Mouse (Mus musculus) G1E (cell line): ENCODE measurements around the gene Sacs. TPM values are rescaled to one million over a fixed set of nuclear protein-coding genes. Genes with fewer than 3 reads are reported as not detected.
"Not testable (repeated sequence)": the region's sequence is repeated elsewhere in the genome, so short reads cannot be mapped to it uniquely, and the experiment has no call there.

Experiments used
- ATAC-seq: 2 replicates; pipeline ENCODE4 v1.8.0; 2016; ENCODE audit warnings: mild to moderate bottlenecking; ENCODE audit not compliant: insufficient number of reproducible peaks, poor library complexity, low FRiP score, severe bottlenecking; ENCODE audit errors: extremely low read depth
- DNase-seq: peaks from one replicate; pipeline ENCODE4 v3.0.0; 2012; ENCODE audit warnings: low spot score
- H3K27me3 ChIP-seq: 2 replicates; pipeline ENCODE4 v1.6.1; 2012; ENCODE audit warnings: mild to moderate bottlenecking, low read length, inconsistent platforms; ENCODE audit not compliant: insufficient read depth
- H3K36me3 ChIP-seq: replicated peaks from 2 replicates; pipeline ENCODE3; 2012; ENCODE audit warnings: mild to moderate bottlenecking, inconsistent platforms
- H3K4me1 ChIP-seq: 2 replicates; pipeline ENCODE4 v1.6.1; 2012; ENCODE audit warnings: low read depth, low read length, inconsistent platforms, mixed read lengths; ENCODE audit not compliant: insufficient read depth
- H3K4me3 ChIP-seq: 2 replicates; pipeline ENCODE4 v1.5.1; 2012; ENCODE audit warnings: low read depth, mild to moderate bottlenecking, inconsistent platforms, low read length, moderate library complexity, mixed read lengths
- H3K9me3 ChIP-seq: replicated peaks from 2 replicates; pipeline ENCODE4 v1.6.1; 2012; ENCODE audit warnings: inconsistent platforms
- CTCF ChIP-seq: IDR thresholded peaks from 2 replicates; pipeline ENCODE4 v1.5.1; 2012; ENCODE audit warnings: low read depth, low read length, inconsistent platforms, mixed read lengths
- GATA1 ChIP-seq: IDR thresholded peaks from 2 replicates; pipeline ENCODE4 v1.6.1; 2012; ENCODE audit warnings: borderline replicate concordance, low read length, inconsistent platforms, mixed read lengths
- GATA2 ChIP-seq: IDR thresholded peaks from 2 replicates; pipeline ENCODE4 v1.6.1; 2012; ENCODE audit warnings: low read depth, low read length, inconsistent platforms, borderline replicate concordance
- POLR2AphosphoS5 ChIP-seq: IDR thresholded peaks from 2 replicates; pipeline ENCODE4 v1.6.1; 2012; ENCODE audit warnings: low read depth, low read length, inconsistent platforms; ENCODE audit not compliant: insufficient replicate concordance
- TAL1 ChIP-seq: conservative IDR thresholded peaks from 2 replicates; pipeline ENCODE4 v1.6.1; 2012; ENCODE audit warnings: low read depth, low read length, inconsistent platforms, mixed read lengths
- polyA plus RNA-seq: library from polyadenylated mRNA; stranded (reverse); fragments of >175 nt; gene quantifications from 2 replicates; pipeline ENCODE4 v1.2.3, GENCODE M21; 2012
- total RNA-seq, 2 experiments: library from RNA; stranded (forward) in 1 of 2; stranded (reverse) in 1 of 2; fragments of 200-1000 nt in 1 of 2; fragments of >200 nt in 1 of 2; fragmentation: Nextera tagmentation in 1 of 2; gene quantifications; 2 replicates each; pipeline ENCODE4 v1.2.3; 2014 to 2017

The Sacs gene
- total and polyA plus RNA-seq, 3 experiments: 0.53 to 23.3 (median 19.0) TPM

GRCm38 (mm10) chr14:61108625-61109024 lies 29.6 kb upstream of the Sacs start:
- TF ChIP-seq CTCF (no peak), POLR2AphosphoS5 (no peak), TAL1 (no peak), GATA2 (no peak), GATA1 (no peak)

DNA sequence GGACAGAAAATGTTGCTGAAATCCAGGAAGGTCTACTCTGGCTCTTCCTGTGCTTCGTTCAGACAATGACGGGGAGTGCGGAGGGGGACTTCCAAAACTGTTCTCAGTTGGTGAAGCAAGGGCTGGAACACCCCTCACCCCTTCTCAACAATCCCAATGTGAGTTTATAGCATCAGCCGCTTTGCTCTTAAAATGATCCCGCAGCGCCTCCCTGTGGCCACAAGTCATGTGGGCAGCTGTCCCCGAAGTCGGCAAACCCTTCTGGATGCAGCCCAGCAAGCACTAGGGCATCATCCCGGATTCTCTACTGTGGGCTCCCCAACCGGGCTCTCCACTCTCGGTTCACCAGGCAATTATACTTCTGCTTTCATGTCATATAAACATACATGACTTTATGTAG lies 25.9 kb upstream of the Sacs start:
- TF ChIP-seq GATA2 (no peak), CTCF (no peak), POLR2AphosphoS5 (no peak), GATA1 (no peak), TAL1 (no peak)

More at GRCm38 (mm10) chr14:61108625-61109024, 29.6 kb upstream of the Sacs start:
- H3K4me1 ChIP-seq: no peaks in the 10 kb centered on the region
- H3K27me3 ChIP-seq: peaks cover 7% of the 10 kb centered on the region
- no peaks in the 10 kb centered on the region for H3K9me3 ChIP-seq
- DNase-seq (no peak), ATAC-seq (no peak)
- H3K36me3 ChIP-seq: no peaks in the 10 kb centered on the region
- H3K4me3 ChIP-seq: no peak overlapping the region

DNA sequence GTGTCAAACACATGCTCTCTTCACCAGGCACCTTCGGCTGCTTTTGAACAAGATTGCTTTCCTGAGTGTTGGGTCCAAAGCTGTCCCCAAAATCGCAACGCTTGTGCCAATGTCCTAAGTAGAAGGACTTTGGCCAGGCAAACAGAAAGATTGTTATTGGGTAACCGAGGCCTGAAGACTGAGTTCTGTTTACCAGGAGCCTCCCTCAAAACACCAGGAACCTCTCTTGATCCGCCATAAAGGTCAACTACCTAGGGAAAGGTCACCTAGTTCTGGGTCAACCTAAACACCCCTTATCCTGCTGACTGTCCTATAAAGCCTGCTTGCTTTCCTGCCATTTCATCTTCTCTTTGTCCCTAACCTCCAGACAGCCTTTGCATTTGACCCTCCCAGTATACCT lies 13.5 kb upstream of the Sacs start:
- H3K9me3 ChIP-seq: peaks cover 2% of the 10 kb centered on the region; the same call in 1 of the 2 replicates
- peaks cover 7% of the 10 kb centered on the region; the same call in 1 of the 2 replicates for H3K27me3 ChIP-seq
- H3K4me1 ChIP-seq: no peaks in the 10 kb centered on the region
- H3K4me3 ChIP-seq: no peak overlapping the region
- H3K36me3 ChIP-seq: no peaks in the 10 kb centered on the region
- no peak for DNase-seq
- no peak for TF ChIP-seq TAL1
- no peak for TF ChIP-seq POLR2AphosphoS5
- TF ChIP-seq GATA1: no peak
- TF ChIP-seq CTCF: no peak
- TF ChIP-seq GATA2: no peak
- no peak for ATAC-seq

More for the DNA sequence above, 25.9 kb upstream of the Sacs start:
- Histone ChIP-seq H3K9me3 (no peaks in the 10 kb centered on the region), H3K36me3 (no peaks in the 10 kb centered on the region), H3K4me3 (no peak overlapping the region), H3K27me3 (peaks cover 3% of the 10 kb centered on the region; the same call in 1 of the 2 replicates), H3K4me1 (no peaks in the 10 kb centered on the region)
- ATAC-seq (no peak), DNase-seq (no peak)

- H3K4me1 ChIP-seq: no peaks in the 10 kb centered on the region
- DNase-seq (no peak), ATAC-seq (no peak)
- peaks cover 2% of the 10 kb centered on the region; the same call in 1 of the 2 replicates for H3K9me3 ChIP-seq
- peaks cover 7% of the 10 kb centered on the region; the same call in 1 of the 2 replicates for H3K27me3 ChIP-seq
- TF ChIP-seq TAL1: no peak
- TF ChIP-seq POLR2AphosphoS5: no peak
- no peak for TF ChIP-seq GATA1
- TF ChIP-seq CTCF: no peak
- no peak for TF ChIP-seq GATA2
- H3K36me3 ChIP-seq: no peaks in the 10 kb centered on the region
- no peak overlapping the region for H3K4me3 ChIP-seq
These were observed 13.1 kb upstream of the Sacs start for GRCm38 (mm10) chr14:61125201-61125600.

GRCm38 (mm10) chr14:61127365-61127764 lies 10.9 kb upstream of the Sacs start:
- not testable (repeated sequence) for H3K36me3 ChIP-seq, DNase-seq, ATAC-seq, H3K4me3 ChIP-seq, H3K9me3 ChIP-seq, H3K4me1 ChIP-seq, H3K27me3 ChIP-seq

DNA sequence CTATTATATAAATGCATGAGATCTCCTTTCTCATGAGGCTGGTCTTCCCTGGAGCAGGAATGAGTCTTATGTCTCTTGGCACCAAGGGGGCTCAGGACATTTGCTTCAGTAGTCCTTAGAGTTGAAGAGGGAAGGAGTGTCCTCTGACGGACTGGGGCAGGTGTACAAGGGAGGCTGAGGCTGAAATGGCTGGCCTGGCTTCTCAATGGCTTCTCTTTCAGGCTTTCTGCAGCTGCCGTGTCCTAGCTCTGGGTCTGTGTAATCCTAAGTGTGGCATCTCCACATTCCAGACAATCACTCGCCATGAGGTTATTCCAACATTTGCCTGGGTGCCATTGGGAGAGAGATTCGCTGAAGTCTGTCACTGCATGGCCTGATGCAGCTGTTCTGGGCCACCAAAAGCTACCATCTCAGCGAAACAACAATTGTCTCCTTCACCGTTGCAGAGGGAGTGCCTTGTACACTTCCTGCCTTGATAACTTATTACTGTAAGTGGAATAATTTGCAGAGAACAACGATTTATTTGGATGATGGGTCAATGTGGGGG lies 9.2 kb upstream of the Sacs start:
- Histone ChIP-seq H3K4me1 (no peaks in the 10 kb centered on the region), H3K9me3 (no peaks in the 10 kb centered on the region), H3K4me3 (no peak overlapping the region), H3K27me3 (peaks cover 7% of the 10 kb centered on the region; the same call in 1 of the 2 replicates), H3K36me3 (no peaks in the 10 kb centered on the region)
- DNase-seq (no peak), ATAC-seq (no peak)
- TF ChIP-seq TAL1 (no peak), CTCF (no peak), POLR2AphosphoS5 (no peak), GATA1 (no peak), GATA2 (no peak)
